Mouse (Mus musculus) C3H10T1/2 (cell line): ENCODE data around the gene Zfp810. TPM values are rescaled to one million over a fixed set of nuclear protein-coding genes. Genes with fewer than 3 reads are reported as not detected.

Source experiments
- polyA plus RNA-seq, 2 experiments: library from polyadenylated mRNA; unstranded; fragments of >200 nt; fragmentation: generic; extraction: Trizol; gene quantifications; one replicate each; pipeline ENCODE4 v1.2.1; 2012; ENCODE audit warnings: missing spikeins in 2 of 2

The Zfp810 gene
- polyA plus RNA-seq: under 1 TPM in 1 of 2 experiments, not detected in 1; 0.04 TPM

DNA sequence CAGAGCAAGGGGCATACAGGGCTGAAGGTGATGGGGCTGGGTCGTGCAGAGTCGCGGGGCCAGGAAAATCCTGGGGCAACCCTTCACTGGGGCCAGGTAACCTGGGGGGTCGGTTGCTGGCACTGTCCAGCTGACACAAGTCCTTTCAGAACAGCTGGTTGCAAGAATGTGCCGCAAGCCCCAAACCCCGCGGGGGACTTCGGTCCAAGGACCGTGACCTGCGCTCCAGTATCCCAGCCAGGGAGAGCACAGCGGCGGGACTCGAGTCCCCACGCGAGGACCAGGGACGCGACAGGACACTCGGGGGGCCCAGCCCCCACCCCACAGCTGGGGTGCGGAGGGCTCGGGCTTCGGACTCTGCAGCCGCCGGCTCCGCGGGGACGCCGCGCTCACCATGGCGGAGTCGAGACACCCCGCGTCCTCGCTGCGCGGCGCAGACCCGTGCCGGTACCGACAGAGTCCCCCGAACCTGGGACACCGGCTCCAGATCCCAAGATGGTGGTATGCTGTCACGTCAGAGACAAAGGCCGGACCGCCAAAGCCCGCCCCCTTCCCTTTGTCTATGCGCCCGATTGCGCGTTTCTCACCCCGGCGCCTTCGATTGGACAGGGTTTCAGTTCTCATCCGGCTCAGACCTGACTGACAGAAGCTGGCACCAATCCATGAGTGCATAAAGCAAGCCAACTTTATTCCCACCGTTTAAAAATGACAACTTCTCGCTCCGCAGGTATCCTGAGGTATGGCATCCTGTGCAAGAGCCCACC is at the start of gene Zfp810:
Gene Zfp810 (minus strand): TSS at position 493 of the 764 bp plus-strand sequence.

DNA sequence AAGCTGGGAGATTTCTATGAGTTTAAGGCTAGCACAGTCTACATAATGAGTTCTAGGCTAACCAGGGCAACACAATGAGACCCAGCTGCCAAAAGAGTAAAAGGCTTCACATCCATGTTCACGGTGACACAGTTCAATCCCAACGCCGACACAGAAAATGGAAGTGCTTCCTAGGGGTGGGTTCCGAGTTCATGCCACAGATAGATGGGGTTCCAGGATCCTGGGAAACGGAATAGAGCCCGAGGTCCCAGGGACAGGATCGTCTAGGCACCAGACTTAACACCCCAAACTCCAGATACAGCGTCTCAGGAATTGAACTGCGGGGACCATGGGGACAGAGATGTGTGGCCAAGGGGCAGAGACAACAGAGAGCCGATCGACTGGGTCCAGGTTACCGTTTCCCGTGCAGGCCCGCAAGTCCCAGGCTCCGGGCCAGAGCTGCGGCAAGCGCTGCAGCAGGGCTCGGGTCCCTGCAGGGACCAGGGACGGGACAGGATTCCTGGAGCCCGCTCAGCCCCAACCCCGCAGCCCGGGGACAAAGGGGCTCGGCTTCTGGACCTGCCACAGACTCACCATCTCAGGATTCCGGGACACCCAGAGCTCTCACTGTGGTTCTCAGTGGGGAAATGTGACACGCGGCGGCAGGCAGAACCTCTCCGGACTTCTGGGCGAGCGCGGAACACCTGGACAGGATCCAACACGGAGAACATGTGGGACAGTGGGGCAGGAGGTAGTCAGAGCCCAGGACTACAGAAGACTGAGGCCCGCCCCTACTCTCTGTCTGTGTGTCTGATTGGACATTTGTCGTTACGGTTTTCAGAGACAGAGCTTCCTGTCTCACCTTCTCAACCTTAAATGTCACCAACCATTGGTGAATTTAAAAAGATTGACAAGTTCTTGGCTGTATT is 48.0 kb downstream of the Zfp810 start, which contains the start of gene Zfp599:
Gene Zfp599 (minus strand): TSS at position 712 of the 908 bp plus-strand sequence.

Other genes with a start within 250 kb of the Zfp810 start
- not detected for gene Gm49318, start 236.4 kb downstream of the Zfp810 start, polyA plus RNA-seq
- 10 to 100 TPM in 1 of 2 experiments, 1 to 10 TPM in 1; 4.2 to 10.3 TPM for gene Zfp653, start 236.3 kb downstream of the Zfp810 start, polyA plus RNA-seq
- gene Ecsit, start 222.2 kb downstream of the Zfp810 start, polyA plus RNA-seq: 10 to 100 TPM; 15.6 to 33.1 TPM
- under 1 TPM; 0.05 to 0.18 TPM for gene Cnn1, start 208.4 kb downstream of the Zfp810 start, polyA plus RNA-seq
- 100 to 1,000 TPM; 183 to 259 TPM for gene Elof1, start 190.5 kb downstream of the Zfp810 start, polyA plus RNA-seq
- not detected for gene Acp5, start 171.9 kb downstream of the Zfp810 start, polyA plus RNA-seq
- 10 to 100 TPM; 51.2 to 91.4 TPM for gene Pigyl, start 150.8 kb downstream of the Zfp810 start, polyA plus RNA-seq
- gene Zfp872, start 119.6 kb downstream of the Zfp810 start, polyA plus RNA-seq: not detected
- 1 to 10 TPM; 1.4 to 5.2 TPM for gene Zfp809, start 81.9 kb downstream of the Zfp810 start, polyA plus RNA-seq
- gene Zfp599, start 47.8 kb downstream of the Zfp810 start, polyA plus RNA-seq: under 1 TPM; 0.06 to 0.71 TPM
- 10 to 100 TPM in 1 of 2 experiments, 1 to 10 TPM in 1; 3.8 to 31.3 TPM for gene Anln, start 81.5 kb upstream of the Zfp810 start, polyA plus RNA-seq
- 1 to 10 TPM; 1.4 to 3.0 TPM for gene 9530077C05Rik, start 103.9 kb upstream of the Zfp810 start, polyA plus RNA-seq
- not detected for gene Gm17545, start 146.6 kb upstream of the Zfp810 start, polyA plus RNA-seq
- gene Rp9, start 162.1 kb upstream of the Zfp810 start, polyA plus RNA-seq: 100 to 1,000 TPM; 119 to 128 TPM
- gene Bbs9, start 168.1 kb upstream of the Zfp810 start, polyA plus RNA-seq: 10 to 100 TPM in 1 of 2 experiments, 1 to 10 TPM in 1; 1.1 to 11.8 TPM